Mouse (Mus musculus) kidney, adult 2 months (tissue): Measurements from ENCODE around the gene Ldb2.

Experiments
- CTCF ChIP-seq: fragments of 200-500 bp; conservative IDR thresholded peaks from 2 replicates; pipeline ENCODE4 v1.5.1; 2011; ENCODE audit warnings: low read depth, mild to moderate bottlenecking, control low read depth, low read length, moderate library complexity, mixed read lengths; ENCODE audit not compliant: insufficient read depth, insufficient read length
- POLR2A ChIP-seq: fragments of 200-500 bp; IDR thresholded peaks from one replicate; pipeline ENCODE4 v1.6.1; 2011; ENCODE audit warnings: low read depth, low read length, control low read depth

GRCm38 (mm10) chr5:44552121-44552520 lies 247.4 kb downstream of the Ldb2 start:
- no peak for TF ChIP-seq CTCF
- no peak for TF ChIP-seq POLR2A
